Mouse (Mus musculus) adrenal gland, postnatal 25 days (tissue): ENCODE measurements around the gene Ntn1. TPM values are rescaled to one million over a fixed set of nuclear protein-coding genes. Genes with fewer than 3 reads are reported as not detected.

ENCODE experiments used
- DNase-seq: peaks from one replicate; pipeline ENCODE4 v3.0.0; 2021; ENCODE audit warnings: mixed read lengths
- total RNA-seq: library from RNA; stranded (reverse); gene quantifications from 2 replicates; pipeline ENCODE4 v1.2.3, GENCODE M21; 2021

Gene Ntn1
- total RNA-seq, 1 experiment from 2014 or later: 6.4 TPM

- DNase-seq: no peak
Observed at GRCm38 (mm10) chr11:68330398-68331116, 70.1 kb downstream of the Ntn1 start.

- no peak for DNase-seq
Observed at GRCm38 (mm10) chr11:68324863-68325262, 75.8 kb downstream of the Ntn1 start.

GRCm38 (mm10) chr11:68321417-68321816 is 79.2 kb downstream of the Ntn1 start:
- DNase-seq: peak; percentile 46

- DNase-seq: no peak
Observed at GRCm38 (mm10) chr11:68315551-68316130, 85.0 kb downstream of the Ntn1 start.

GRCm38 (mm10) chr11:68313861-68314260 is 86.8 kb downstream of the Ntn1 start:
- peak; percentile 21 for DNase-seq

- no peak for DNase-seq
Observed at GRCm38 (mm10) chr11:68313065-68313464, 87.6 kb downstream of the Ntn1 start.

GRCm38 (mm10) chr11:68308911-68309580 is 91.6 kb downstream of the Ntn1 start:
- no peak for DNase-seq

- DNase-seq: no peak
Observed at GRCm38 (mm10) chr11:68305997-68306396, 94.6 kb downstream of the Ntn1 start.

GRCm38 (mm10) chr11:68302323-68302722 is 98.3 kb downstream of the Ntn1 start:
- no peak for DNase-seq

- DNase-seq: no peak
Observed at GRCm38 (mm10) chr11:68301660-68302059, 99.0 kb downstream of the Ntn1 start.

- DNase-seq: no peak
Observed at GRCm38 (mm10) chr11:68295474-68295873, 105.1 kb downstream of the Ntn1 start.

- no peak for DNase-seq
Observed at GRCm38 (mm10) chr11:68290631-68291030, 110.0 kb downstream of the Ntn1 start.

GRCm38 (mm10) chr11:68287331-68287730 is 113.3 kb downstream of the Ntn1 start:
- peak; percentile 12 for DNase-seq

GRCm38 (mm10) chr11:68286142-68286808 is 114.3 kb downstream of the Ntn1 start:
- DNase-seq: no peak

GRCm38 (mm10) chr11:68285754-68286141 is 114.9 kb downstream of the Ntn1 start:
- DNase-seq: no peak

- no peak for DNase-seq
Observed at GRCm38 (mm10) chr11:68280001-68280510, 120.6 kb downstream of the Ntn1 start.

GRCm38 (mm10) chr11:68276945-68277344 is 123.7 kb downstream of the Ntn1 start:
- DNase-seq: no peak

GRCm38 (mm10) chr11:68274331-68274811 is 126.3 kb downstream of the Ntn1 start:
- no peak for DNase-seq

- no peak for DNase-seq
Observed at GRCm38 (mm10) chr11:68273855-68274254, 126.8 kb downstream of the Ntn1 start.

GRCm38 (mm10) chr11:68270730-68271467 is 129.7 kb downstream of the Ntn1 start:
- no peak for DNase-seq

- no peak for DNase-seq
Observed at GRCm38 (mm10) chr11:68264276-68264675, 136.3 kb downstream of the Ntn1 start.

- no peak for DNase-seq
Observed at GRCm38 (mm10) chr11:68263100-68263499, 137.5 kb downstream of the Ntn1 start.
